Mouse (Mus musculus) frontal cortex, postnatal 14 days (tissue): ENCODE results near the gene Smim11.

ENCODE experiments used
- DNase-seq, 2 experiments: peaks; one replicate each; pipeline ENCODE4 v3.0.0; 2022; ENCODE audit warnings: low spot score in 2 of 2

Gene Smim11

GRCm38 (mm10) chr16:92300649-92301411 is at the start of gene Smim11:
Gene Smim11, plus strand, starts transcription at chr16:92301286.
- DNase-seq = peak; percentile 91 to 92

GRCm38 (mm10) chr16:92254316-92254715 is 46.8 kb upstream of the Smim11 start:
- no peak for DNase-seq

- no peak for DNase-seq
Observed at GRCm38 (mm10) chr16:92267861-92268260, 33.2 kb upstream of the Smim11 start.

- no peak for DNase-seq
Observed at GRCm38 (mm10) chr16:92274516-92274915, 26.6 kb upstream of the Smim11 start.

- no peak for DNase-seq
Observed at GRCm38 (mm10) chr16:92275526-92275925, 25.6 kb upstream of the Smim11 start.

GRCm38 (mm10) chr16:92282671-92283070 is 18.4 kb upstream of the Smim11 start:
- no peak for DNase-seq

GRCm38 (mm10) chr16:92285068-92285467 is 16.0 kb upstream of the Smim11 start:
- DNase-seq = no peak

GRCm38 (mm10) chr16:92286609-92287008 is 14.5 kb upstream of the Smim11 start:
- peak; percentile 63 to 90 for DNase-seq

GRCm38 (mm10) chr16:92288778-92289177 is 12.3 kb upstream of the Smim11 start:
- no peak for DNase-seq

- DNase-seq = no peak
Observed at GRCm38 (mm10) chr16:92290045-92290444, 11.0 kb upstream of the Smim11 start.

GRCm38 (mm10) chr16:92292101-92292500 is 9.0 kb upstream of the Smim11 start, which contains the start of gene Kcne2:
Gene Kcne2, plus strand, starts transcription at chr16:92292389.
- DNase-seq = no peak

GRCm38 (mm10) chr16:92294267-92294970 is 6.7 kb upstream of the Smim11 start:
- DNase-seq = no peak

GRCm38 (mm10) chr16:92295328-92295727 is 5.8 kb upstream of the Smim11 start:
- no peak for DNase-seq

GRCm38 (mm10) chr16:92301412-92301806 is 323 bp downstream of the Smim11 start:
- no peak for DNase-seq

- no peak for DNase-seq
Observed at GRCm38 (mm10) chr16:92301989-92302388, 903 bp downstream of the Smim11 start.

- no peak for DNase-seq
Observed at GRCm38 (mm10) chr16:92302506-92302905, 1.4 kb downstream of the Smim11 start.

GRCm38 (mm10) chr16:92305519-92305918 is 4.4 kb downstream of the Smim11 start:
- no peak for DNase-seq

- no peak for DNase-seq
Observed at GRCm38 (mm10) chr16:92307947-92308346, 6.9 kb downstream of the Smim11 start.

- no peak for DNase-seq
Observed at GRCm38 (mm10) chr16:92309126-92309525, 8.0 kb downstream of the Smim11 start.

GRCm38 (mm10) chr16:92313953-92314741 is 13.1 kb downstream of the Smim11 start:
- peak; percentile 27 to 38 for DNase-seq

- DNase-seq = no peak
Observed at GRCm38 (mm10) chr16:92316049-92316738, 15.1 kb downstream of the Smim11 start.
